Mouse (Mus musculus) layer of hippocampus, adult 11-12 months (tissue): ENCODE measurements around the gene Etv5.
A peak's percentile ranks its signal among the peaks of the same experiment; 100 is the strongest.
"Not testable (repeated sequence)": the region's sequence is repeated elsewhere in the genome, so short reads cannot be mapped to it uniquely, and the experiment has no call there.

Source experiments
- DNase-seq: peaks from one replicate; pipeline ENCODE4 v3.0.0; 2022; ENCODE audit warnings: low spot score

Gene Etv5

GRCm38 (mm10) chr16:22395093-22395844 is 44.2 kb downstream of the Etv5 start:
- no peak for DNase-seq

- DNase-seq: no peak
These were observed 49.1 kb downstream of the Etv5 start for GRCm38 (mm10) chr16:22390348-22390897.

GRCm38 (mm10) chr16:22389146-22389911 is 50.2 kb downstream of the Etv5 start:
- no peak for DNase-seq

GRCm38 (mm10) chr16:22387731-22388130 is 51.8 kb downstream of the Etv5 start:
- no peak for DNase-seq

- DNase-seq: not testable (repeated sequence)
These were observed 57.5 kb downstream of the Etv5 start for GRCm38 (mm10) chr16:22382018-22382417.

GRCm38 (mm10) chr16:22380981-22381380 is 58.5 kb downstream of the Etv5 start:
- no peak for DNase-seq

- no peak for DNase-seq
These were observed 59.5 kb downstream of the Etv5 start for GRCm38 (mm10) chr16:22379986-22380385.

- no peak for DNase-seq
These were observed 60.2 kb downstream of the Etv5 start for GRCm38 (mm10) chr16:22379342-22379741.

- no peak for DNase-seq
These were observed 61.8 kb downstream of the Etv5 start for GRCm38 (mm10) chr16:22377714-22378113.

- DNase-seq: no peak
These were observed 64.6 kb downstream of the Etv5 start for GRCm38 (mm10) chr16:22374898-22375297.

- DNase-seq: no peak
These were observed 66.8 kb downstream of the Etv5 start for GRCm38 (mm10) chr16:22372701-22373124.

GRCm38 (mm10) chr16:22372225-22372624 is 67.3 kb downstream of the Etv5 start:
- DNase-seq: no peak

GRCm38 (mm10) chr16:22367099-22367498 is 72.4 kb downstream of the Etv5 start:
- DNase-seq: no peak

GRCm38 (mm10) chr16:22366040-22366439 is 73.5 kb downstream of the Etv5 start:
- DNase-seq: no peak

- DNase-seq: no peak
These were observed 73.9 kb downstream of the Etv5 start for GRCm38 (mm10) chr16:22365596-22365995.

GRCm38 (mm10) chr16:22358701-22359354 is 80.7 kb downstream of the Etv5 start:
- peak; percentile 52 for DNase-seq

GRCm38 (mm10) chr16:22354177-22354576 is 85.3 kb downstream of the Etv5 start:
- DNase-seq: not testable (repeated sequence)

- DNase-seq: no peak
These were observed 85.9 kb downstream of the Etv5 start for GRCm38 (mm10) chr16:22353639-22354038.

- DNase-seq: no peak
These were observed 88.3 kb downstream of the Etv5 start for GRCm38 (mm10) chr16:22351194-22351593.

GRCm38 (mm10) chr16:22349798-22350197 is 89.7 kb downstream of the Etv5 start:
- no peak for DNase-seq

GRCm38 (mm10) chr16:22348478-22349270 is 90.8 kb downstream of the Etv5 start:
- peak; percentile 60 for DNase-seq

GRCm38 (mm10) chr16:22348014-22348413 is 91.5 kb downstream of the Etv5 start:
- no peak for DNase-seq
